Mouse (Mus musculus): ENCODE measurements around the gene Mrc2.
A peak's percentile ranks its signal among the peaks of the same experiment; 100 is the strongest.

The Mrc2 gene

DNA sequence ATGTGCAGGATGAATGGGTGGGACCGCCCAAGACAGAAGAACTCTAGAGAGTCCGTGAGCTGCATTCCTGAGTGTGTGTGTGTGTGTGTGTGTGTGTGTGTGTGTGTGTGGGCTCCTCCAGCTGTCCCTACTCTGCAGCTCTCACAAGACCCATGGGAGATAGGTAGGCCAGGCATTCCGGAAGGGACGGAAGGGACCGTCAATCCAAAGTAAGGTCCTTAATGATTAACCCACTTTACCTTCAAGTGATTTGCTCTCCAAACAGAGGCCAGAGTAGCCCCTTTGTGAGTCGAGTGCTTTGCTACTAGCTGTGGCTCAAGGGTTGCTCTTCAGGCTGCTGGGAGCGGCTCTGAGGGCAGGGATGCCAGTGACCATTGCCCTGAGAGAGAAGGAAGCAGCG is 59.7 kb downstream of the Mrc2 start:
- DNase-seq, result no peak

- no peak for DNase-seq
Observed at GRCm38 (mm10) chr11:105352954-105353890, 60.8 kb downstream of the Mrc2 start.

DNA sequence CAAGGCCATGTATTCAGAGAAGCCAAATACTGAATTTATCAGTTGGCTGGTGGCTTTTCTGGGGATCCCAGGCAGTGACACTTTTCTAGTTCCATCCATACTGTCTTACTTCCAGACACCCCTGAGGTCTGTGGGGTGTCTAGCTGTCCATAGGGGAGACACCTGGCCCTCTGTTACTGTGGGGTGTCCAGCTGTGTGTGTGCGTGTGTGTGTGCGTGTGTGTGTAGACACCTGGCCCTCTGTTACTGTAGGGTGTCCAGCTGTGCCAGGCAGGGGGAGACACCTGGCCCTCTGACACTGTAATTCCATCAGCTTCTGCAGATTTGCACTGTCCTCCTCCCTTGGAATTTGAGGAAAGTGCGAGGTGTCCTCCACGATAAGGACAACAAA is 61.4 kb downstream of the Mrc2 start:
- no peak for DNase-seq

- no peak for DNase-seq
Observed at GRCm38 (mm10) chr11:105356301-105356700, 63.9 kb downstream of the Mrc2 start.

DNA sequence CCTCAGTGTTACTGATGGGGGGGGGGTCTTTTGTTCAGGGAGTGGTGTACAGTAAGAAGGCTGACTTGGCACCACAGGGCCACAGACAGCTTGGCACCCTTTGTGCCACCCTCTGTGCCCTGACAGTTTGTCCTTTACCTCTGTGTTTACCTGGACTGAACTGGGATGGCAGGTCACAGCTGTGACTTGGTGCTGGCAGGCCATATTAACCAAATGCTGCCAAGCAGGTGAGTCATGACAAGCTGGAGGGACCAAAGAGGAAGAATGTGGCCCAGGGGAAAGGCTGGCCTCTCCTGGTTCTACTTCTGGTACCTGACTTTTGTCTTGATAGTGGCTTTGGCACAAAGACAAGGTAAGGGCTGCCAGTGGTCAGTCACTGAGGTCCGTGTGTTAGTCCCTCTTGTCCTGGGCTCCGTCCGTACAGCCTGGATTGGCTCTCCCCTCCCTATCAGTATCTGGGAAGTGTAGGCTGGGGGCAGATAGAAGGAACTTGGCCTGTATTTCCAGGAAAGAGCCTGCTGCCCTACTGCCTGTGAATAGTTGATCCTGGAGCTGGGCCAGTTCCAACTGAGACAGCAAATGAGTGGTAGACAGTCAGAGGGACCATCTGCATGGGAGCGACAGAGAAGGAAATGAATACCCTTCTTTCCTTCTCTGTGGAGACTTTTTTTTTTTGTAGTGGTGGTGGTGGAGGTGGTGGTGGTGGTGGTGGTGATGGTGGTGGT is 69.8 kb downstream of the Mrc2 start:
- no peak for DNase-seq

DNA sequence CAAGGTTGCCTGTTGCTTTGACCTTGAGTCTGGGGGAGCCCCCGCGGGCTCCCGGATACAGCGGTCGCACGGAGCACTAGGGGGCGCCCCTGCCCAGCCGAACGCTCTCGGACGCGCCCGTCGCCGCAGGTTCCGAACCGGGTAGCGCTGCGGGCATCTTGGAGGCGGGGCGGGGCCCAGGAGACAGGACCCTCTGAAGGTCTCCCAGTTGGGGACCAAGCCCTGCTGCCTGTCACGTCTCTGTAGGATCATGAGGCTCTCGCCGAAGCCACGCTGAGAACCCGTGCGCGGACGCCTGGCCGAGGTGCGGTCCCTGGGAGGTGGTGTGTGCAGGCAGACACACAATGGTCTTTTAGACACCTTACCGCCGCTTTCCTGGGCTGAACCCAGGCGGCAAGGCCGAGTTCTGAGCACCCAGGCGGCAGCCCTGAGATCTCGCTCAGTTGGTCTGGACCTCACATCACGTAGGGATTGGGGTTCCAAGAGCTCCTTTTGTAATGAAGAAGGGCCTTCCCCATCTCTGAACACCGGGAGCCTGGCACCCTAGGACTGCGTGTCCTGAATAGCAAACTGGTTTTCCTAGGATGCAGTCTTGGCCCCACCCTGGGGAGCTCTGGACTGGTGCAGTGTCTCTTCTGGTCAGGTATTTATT is 70.6 kb downstream of the Mrc2 start:
- peak; percentile 87 for DNase-seq

GRCm38 (mm10) chr11:105363598-105364385 is 71.3 kb downstream of the Mrc2 start:
- no peak for DNase-seq

DNA sequence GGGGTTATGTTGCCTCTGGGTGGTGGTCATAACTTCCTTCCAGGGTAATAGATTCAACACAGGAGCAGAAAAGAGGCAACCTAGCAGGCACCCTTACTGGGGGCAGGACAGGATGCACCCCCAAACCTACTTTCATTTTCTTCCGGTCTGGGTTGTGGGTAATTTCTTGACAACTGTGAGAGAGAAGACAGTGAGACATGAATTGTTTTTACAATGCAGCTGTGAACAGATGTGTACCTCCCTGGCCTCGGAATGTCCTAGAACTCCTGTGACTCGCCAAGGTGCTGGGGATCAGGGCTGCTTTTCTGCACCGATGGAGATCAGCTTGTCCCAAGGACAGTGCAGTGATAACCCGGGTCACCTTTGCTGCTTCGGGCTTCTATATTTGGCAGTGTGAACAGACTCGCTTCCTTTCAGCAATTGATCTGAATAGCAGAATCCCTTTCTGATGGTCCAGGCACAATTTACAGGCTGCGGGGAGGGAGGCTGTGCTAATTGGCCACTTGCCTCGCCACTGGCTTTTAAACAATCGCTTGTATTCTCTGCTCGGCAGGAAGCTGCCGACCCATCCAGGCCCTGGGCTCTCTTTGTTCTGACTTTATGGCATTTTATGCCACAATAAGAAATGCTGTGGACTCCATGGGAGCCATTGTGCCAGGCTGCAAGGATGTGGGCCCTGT is 72.1 kb downstream of the Mrc2 start:
- DNase-seq, result peak; percentile 49

DNA sequence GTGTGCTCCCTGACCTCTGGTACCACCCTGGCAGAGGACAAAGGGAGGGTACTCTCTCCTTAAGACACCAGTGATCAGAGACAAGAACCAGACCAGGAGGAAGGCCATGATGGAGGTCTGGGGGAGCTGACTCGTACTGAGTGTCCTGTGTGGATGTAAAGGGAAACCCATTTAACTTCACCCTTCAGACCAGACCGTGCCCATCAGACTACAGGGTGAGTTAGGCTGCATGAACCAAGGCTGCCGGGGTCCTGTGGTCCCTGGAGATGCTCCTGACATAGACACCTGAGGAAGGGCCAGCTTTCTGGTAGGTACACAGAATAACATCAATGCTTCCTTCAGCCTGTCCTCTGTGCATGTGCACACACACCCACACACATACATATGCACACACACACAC is 73.2 kb downstream of the Mrc2 start:
- DNase-seq, result no peak

GRCm38 (mm10) chr11:105366051-105366450 is 73.6 kb downstream of the Mrc2 start:
- no peak for DNase-seq

GRCm38 (mm10) chr11:105367163-105367562 is 74.7 kb downstream of the Mrc2 start:
- no peak for DNase-seq

- DNase-seq, result no peak
Observed at GRCm38 (mm10) chr11:105368833-105369232, 76.4 kb downstream of the Mrc2 start.

DNA sequence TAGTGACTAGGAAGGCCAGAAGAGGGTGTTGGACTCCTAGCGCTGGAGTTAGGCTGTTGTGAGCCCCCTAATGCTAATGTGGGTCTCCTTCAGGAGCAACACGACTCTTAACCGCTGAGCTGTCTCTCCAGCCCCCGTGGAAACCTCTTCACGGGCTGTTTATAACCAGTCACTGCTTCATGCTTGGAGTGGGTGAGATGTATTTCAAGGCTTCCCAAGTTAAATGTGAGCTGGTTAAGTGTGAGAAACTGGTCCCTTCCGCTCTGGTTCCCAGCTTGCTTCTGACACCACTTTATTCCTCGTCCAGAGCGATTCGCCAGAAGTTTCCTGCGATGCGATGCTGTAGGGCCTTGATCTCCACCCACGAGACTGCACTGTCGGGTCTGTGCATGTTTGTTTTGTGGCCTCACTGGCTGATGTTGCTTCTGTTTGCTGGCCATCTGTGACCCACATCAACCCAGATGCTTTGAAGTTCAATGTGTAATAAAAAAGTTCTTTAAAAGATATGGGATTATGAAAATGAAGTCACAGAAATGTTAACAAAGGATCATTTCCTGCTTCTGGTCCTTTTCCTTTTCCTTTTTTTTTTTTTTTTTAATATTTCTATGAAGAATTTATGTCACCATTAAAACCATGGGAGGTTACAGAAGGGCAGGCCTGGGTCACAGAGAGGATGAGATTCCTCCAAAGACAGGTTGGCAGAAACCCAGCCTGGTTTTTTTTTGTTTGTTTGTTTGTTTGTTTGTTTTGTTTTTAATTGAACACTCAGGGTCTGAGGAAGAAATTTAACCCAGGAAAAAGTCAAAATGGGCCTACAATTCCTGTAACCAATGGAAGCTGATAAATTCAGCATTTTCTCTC is 77.3 kb downstream of the Mrc2 start:
- DNase-seq, result no peak

DNA sequence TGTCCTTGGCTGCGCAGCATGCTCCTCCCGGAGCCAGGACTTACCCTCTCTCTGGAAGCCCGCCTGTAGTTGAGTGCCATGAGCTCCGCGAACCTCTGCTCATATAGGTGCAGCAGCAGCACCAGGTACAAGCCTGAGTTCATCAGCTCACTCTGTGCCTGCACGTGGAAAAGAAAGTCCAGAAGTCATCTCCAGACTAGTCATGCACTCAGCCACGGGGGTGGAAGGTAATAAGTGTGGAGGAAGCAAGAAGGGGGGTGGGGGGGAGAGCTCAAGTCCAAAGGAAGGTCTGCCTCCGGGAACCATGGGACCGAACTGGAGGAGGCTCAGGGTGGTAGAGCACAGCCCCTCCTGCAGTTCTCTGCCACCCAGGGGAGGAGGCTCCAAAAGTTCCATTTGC is 79.4 kb downstream of the Mrc2 start:
- DNase-seq, result no peak

DNA sequence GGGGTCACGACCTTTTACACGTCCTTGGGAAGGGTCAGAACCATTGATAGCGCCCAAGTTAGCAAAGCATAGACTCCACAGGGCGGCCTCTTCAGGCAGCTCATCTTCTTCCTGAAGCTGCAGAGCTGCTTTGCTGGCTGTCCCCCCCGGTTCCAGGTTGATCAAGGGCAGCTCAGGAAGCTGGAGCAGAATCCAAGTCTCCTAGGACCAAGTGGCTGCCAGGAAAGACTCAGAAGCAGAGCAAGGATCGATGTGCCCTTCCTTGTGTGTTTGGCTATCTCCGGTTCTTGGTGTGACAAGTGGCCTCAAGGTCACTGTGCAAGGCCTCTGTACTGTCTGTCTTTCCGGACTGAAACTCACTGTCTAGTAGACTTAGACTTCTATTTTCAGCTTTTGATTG is 81.4 kb downstream of the Mrc2 start:
- no peak for DNase-seq

DNA sequence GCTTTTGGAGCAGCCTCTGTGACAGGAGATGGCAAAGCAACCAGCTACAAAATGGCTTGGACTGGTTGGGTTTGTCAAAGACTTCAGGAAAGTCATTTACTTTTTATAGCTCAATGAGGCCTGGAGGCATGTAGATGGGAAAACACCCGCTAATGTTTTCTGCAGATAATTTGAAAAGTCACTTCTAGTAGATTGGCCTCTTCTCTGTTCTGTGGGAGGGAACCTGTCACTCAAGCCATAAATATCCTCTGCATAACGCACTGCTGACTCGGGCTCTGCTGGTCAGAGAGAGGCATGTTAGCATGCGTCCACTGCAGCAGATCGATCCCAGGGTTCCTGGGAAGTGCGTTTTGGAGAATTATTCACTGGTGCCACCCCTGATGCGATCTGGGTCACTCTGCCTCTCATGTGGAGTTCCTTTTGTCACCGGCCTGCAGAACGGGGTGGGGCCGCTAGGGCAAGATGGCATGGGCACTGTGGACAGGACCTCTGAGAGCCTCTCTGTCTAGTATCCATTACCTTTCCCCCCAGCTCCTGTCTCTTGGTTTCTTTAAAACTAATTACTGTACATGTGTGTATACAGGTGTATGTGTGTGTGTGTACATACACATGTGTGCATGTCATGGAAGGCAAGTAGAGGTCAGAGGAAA is 82.2 kb downstream of the Mrc2 start:
- DNase-seq, result no peak

- DNase-seq, result no peak
Observed at GRCm38 (mm10) chr11:105375821-105376235, 83.4 kb downstream of the Mrc2 start.

DNA sequence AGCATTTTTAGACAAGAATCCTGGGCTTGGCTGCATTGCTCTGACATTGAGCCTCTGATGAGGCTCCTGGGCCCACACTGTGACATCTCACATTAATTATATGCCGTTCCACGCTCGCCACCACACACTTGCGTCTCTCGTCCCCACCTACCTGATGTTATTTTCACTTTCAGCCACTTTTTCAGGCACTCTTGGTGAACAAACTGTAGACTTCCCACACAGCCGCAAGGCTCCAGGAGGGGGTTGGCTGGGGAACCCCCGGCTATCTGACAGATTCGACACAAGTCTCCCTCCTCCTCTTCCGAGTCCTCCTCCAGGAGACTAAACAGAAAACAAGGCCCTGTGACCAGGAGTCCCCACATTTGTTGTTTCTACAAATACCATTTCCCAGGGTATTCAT is 92.8 kb downstream of the Mrc2 start:
- no peak for DNase-seq

DNA sequence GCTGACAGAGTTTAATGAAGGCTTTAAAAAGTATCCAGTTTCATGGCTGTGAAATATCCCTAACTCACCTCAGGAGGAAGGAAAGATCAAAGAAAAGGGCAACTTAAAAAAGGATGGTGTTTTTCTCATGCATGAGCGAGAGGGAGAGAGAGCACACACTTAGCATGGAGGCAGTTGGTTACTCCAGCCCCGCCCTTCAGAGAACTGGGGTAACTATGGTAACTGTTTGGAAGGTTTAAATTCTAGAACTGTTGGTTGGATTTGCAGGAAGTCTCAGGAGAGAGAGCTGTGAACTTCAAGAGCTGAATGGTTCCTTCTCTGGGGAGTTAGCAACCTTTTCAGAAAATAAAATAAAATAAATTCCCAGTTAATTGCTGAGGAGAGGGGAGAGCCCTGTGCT is 96.2 kb downstream of the Mrc2 start:
- no peak for DNase-seq

DNA sequence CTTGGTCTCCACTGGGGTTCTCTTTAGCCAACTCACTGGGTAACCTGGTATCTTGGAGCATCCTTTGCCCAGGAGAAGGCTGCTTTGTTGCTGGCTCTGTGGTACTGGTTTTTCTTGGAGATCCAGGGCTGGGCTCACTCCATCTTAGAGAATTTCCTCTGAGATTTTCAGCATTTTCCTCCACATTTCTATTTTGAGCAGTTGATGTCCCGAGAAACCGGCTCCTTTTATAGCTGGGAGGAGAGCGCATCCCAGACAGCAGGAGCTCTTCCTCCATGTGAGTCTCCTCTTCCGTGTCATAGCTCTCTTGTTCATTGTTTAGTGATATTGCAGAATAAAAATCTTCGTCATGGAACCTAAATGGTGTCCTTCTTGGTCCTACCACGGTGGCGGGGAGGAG is 97.8 kb downstream of the Mrc2 start:
- DNase-seq, result no peak
